Mouse (Mus musculus) erythroblast, embryonic 14.5 days (primary cell): Measurements from ENCODE around the gene Phactr2.

Experiments used
- GATA1 ChIP-seq: IDR thresholded peaks from 2 replicates; pipeline ENCODE4 v1.6.1; 2012; ENCODE audit warnings: low read length, inconsistent platforms, mixed read lengths
- TAL1 ChIP-seq: IDR thresholded peaks from 3 replicates; pipeline ENCODE4 v1.6.1; 2012; ENCODE audit warnings: low read length, inconsistent platforms, mixed read lengths

- TF ChIP-seq TAL1 (no peak), GATA1 (no peak)
Measured at GRCm38 (mm10) chr10:13369581-13370375, 104.4 kb downstream of the Phactr2 start.
